Mouse (Mus musculus): ENCODE measurements at regions not wholly inside any gene's neighbourhood (a gene's known extent, or its start where the extent isn't known, plus 50 kb on each side); places are given as distances from the start of the nearest gene placed in this dataset.

DNA sequence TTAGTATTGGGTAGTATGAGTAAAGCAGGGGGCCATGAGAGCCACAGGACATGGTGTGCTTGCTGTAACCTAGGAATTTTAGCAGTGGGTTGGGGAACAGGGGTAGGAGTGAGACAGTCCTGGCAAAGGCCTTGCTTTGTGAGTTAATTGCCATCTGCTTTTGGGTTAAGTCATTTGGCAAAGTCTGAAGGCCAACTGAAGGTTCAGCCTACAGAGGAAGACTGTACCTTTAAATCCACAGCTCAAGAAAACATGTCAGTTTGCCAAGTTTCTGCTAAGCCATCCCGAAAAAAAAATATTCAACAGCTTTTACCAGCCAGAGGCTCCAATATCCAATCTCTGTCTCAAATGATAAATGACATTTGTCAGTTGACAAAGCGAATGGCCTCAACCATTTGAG lies 93.2 kb upstream of the Olfm4 start:
- no peak for TF ChIP-seq CTCF (IDR thresholded peaks at IDR 0.05; ENCODE audit: borderline replicate concordance, insufficient read depth, low read depth, low read length)
- TF ChIP-seq POLR2A (IDR thresholded peaks at IDR 0.05; ENCODE audit: borderline replicate concordance, insufficient read depth, low read length) = no peak
